Mouse (Mus musculus) liver, postnatal 0 days (tissue): Measurements from ENCODE around the gene Fam155a.

ENCODE experiments used
- CTCF ChIP-seq: sonication (generic); IDR thresholded peaks from 2 replicates; pipeline ENCODE4 v1.5.1; 2016; ENCODE audit warnings: antibody characterized with exemption, low read depth
- EP300 ChIP-seq: IDR thresholded peaks from 2 replicates; pipeline ENCODE4 v1.6.1; 2016; ENCODE audit warnings: antibody characterized with exemption, low read depth, mild to moderate bottlenecking

DNA sequence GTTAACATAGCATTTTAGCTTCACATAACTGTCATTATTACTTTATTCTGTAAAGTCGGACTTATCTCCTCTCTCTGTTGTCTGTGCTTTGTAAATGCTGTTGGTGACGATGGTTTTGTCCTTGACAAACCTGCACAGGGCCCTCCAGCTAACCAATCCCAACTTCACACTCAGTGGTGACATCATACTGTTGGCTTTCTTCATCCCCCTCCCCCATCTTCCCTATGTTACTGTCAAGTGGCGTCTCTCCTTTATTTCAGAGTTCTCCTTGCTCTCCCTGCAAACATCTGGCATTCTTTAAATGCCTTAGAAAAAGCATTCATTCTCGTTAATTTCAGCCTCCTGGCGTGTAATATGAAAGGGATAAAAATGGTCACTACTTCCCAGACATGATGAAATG, 78.6 kb downstream of the Fam155a start:
- no peak for TF ChIP-seq CTCF
- TF ChIP-seq EP300, result no peak
